In genomic region chr16:89995155-89995554, GRCm38 (mm10) we compare ENCODE assay signal across 24 mouse cellular contexts.
"Had no signal": no experiment of that assay in that cellular context is flagged by ENCODE, and none has a peak within 500 bp of the region (broad histone marks: within the 10 kb centered on the region; RNA-seq: fewer than 3 reads in every experiment).

No protein-coding gene starts in this region.

- H3K4me1 ChIP-seq: midbrain, embryonic 10.5 days; midbrain, embryonic 15.5 days; neural tube, embryonic 12.5 days; neural tube, embryonic 15.5 days had no signal

- H3K9ac ChIP-seq: limb, embryonic 13.5 days; liver, embryonic 12.5 days; liver, embryonic 15.5 days; lung, embryonic 15.5 days; midbrain, embryonic 15.5 days; neural tube, embryonic 12.5 days; neural tube, embryonic 15.5 days had no signal

- H3K27me3 ChIP-seq: limb, embryonic 13.5 days; liver, embryonic 12.5 days; liver, embryonic 15.5 days; lung, embryonic 15.5 days; megakaryocyte, embryonic 14.5 days; midbrain, embryonic 15.5 days; neural tube, embryonic 12.5 days; neural tube, embryonic 15.5 days had no signal

- H3K9me3 ChIP-seq: limb, embryonic 10.5 days; lung, embryonic 15.5 days; midbrain, embryonic 15.5 days; neural tube, embryonic 12.5 days had no signal

- ATAC-seq: liver, embryonic 12.5 days; midbrain, embryonic 15.5 days had no signal

- H3K4me3 ChIP-seq: layer of hippocampus, adult 2 months; limb, embryonic 10.5 days; limb, embryonic 13.5 days; liver, embryonic 12.5 days; liver, embryonic 15.5 days; lung, embryonic 15.5 days; midbrain, embryonic 10.5 days; midbrain, embryonic 15.5 days; neural tube, embryonic 12.5 days; neural tube, embryonic 15.5 days had no signal

- H3K36me3 ChIP-seq: liver, embryonic 15.5 days; lung, embryonic 15.5 days; midbrain, embryonic 15.5 days; neural tube, embryonic 15.5 days had no signal

- DNase-seq: kidney, postnatal 25 days; layer of hippocampus, adult 9-11 months; liver; lung, adult 18-20 months; lung, postnatal 10 days; lung, postnatal 36 days; right cerebral cortex, adult 18-20 months; right cerebral cortex, postnatal 14 days; right cerebral cortex, postnatal 4 days; thymus, adult 2 months; thymus, postnatal 4 days had no signal

- H3K27ac ChIP-seq: kidney, postnatal 0 days; layer of hippocampus, adult 2 months; limb, embryonic 10.5 days; limb, embryonic 13.5 days; liver, embryonic 12.5 days; liver, embryonic 15.5 days; lung, embryonic 15.5 days; midbrain, embryonic 10.5 days; midbrain, embryonic 15.5 days; neural tube, embryonic 12.5 days; neural tube, embryonic 15.5 days; stomach, postnatal 0 days had no signal

- H3K4me2 ChIP-seq: limb, embryonic 13.5 days; liver, embryonic 12.5 days; liver, embryonic 15.5 days; lung, embryonic 15.5 days; midbrain, embryonic 15.5 days; neural tube, embryonic 12.5 days; neural tube, embryonic 15.5 days had no signal
